Mouse (Mus musculus): ENCODE data around the gene Ano4. TPM values are rescaled to one million over a fixed set of nuclear protein-coding genes. Genes with fewer than 3 reads are reported as not detected.
"Not testable (repeated sequence)": the region's sequence is repeated elsewhere in the genome, so short reads cannot be mapped to it uniquely, and the experiment has no call there.

Ano4 gene
- polyA plus RNA-seq, 1 experiment from 2014 or later, result 2.0 TPM

DNA sequence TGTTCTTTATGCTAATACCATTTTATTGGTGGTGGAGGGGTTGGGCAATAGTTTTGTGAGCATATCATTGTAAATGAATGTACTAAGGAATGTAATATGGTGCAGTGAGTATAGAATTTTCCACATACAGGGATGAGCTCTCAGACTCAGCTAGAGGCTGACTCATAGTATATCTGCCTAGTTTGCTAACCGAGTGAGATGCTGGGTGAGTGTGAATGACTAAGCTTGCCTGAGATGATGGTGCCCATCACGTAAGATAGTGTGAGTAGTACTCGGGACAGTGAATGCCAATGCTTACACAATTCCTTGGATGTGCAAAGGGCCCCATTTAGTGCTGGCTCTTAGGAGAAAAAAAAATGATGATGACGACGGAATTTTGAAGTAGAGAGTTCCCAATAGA is 267.1 kb downstream of the Ano4 start:
- H3K4me1 ChIP-seq (replicated peaks; ENCODE audit: insufficient read depth, low read length), result no peaks in the 10 kb centered on the region
- no peak overlapping the region for H3K9ac ChIP-seq (ENCODE audit: low read depth, low read length)
- WGBS, result 92% methylated on average over 5 of the region's 5 CpGs
- H3K36me3 ChIP-seq (ENCODE audit: insufficient read depth, low read length), result no peaks in the 10 kb centered on the region
- TF ChIP-seq CTCF (IDR thresholded peaks at IDR 0.05; ENCODE audit: low read depth), result no peak
- H3K27me3 ChIP-seq (ENCODE audit: insufficient read depth, low read length), result no peaks in the 10 kb centered on the region
- H3K9me3 ChIP-seq (replicated peaks; ENCODE audit: low read length), result no peaks in the 10 kb centered on the region
- ATAC-seq (replicated peaks; ENCODE audit: low FRiP score, low read depth) (no peak), DNase-seq (ENCODE audit: low spot score) (no peak)
- H3K4me3 ChIP-seq (replicated peaks; ENCODE audit: low read depth, low read length), result no peak overlapping the region
- no peak overlapping the region for H3K4me2 ChIP-seq (ENCODE audit: low read length)
- H3K27ac ChIP-seq, result no peak overlapping the region

DNA sequence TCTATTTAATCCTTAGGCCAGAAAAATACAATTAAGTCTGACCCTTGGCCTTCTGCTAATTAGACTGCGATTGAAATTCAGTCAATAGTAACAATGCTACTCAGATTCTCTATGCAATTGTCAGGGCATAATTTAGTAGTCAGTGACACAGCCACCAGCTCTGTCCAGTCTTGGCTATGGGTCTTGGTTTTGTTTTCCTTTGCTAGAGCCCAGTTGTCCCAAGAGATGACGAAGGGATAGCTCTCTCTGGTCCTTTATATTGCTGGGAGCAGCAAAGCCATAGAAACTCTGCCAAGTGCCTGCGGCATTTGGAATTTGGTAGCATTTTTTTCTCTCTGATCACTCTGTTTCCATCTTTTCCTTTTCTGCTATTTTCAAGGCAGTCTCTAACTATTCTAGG is 288.7 kb downstream of the Ano4 start:
- H3K9me3 ChIP-seq (replicated peaks; ENCODE audit: low read length), result no peaks in the 10 kb centered on the region
- no peak overlapping the region for H3K9ac ChIP-seq (ENCODE audit: low read depth, low read length)
- H3K36me3 ChIP-seq (ENCODE audit: insufficient read depth, low read length), result no peaks in the 10 kb centered on the region
- H3K4me2 ChIP-seq (ENCODE audit: low read length), result no peak overlapping the region
- no peaks in the 10 kb centered on the region for H3K4me1 ChIP-seq (replicated peaks; ENCODE audit: insufficient read depth, low read length)
- H3K27me3 ChIP-seq (ENCODE audit: insufficient read depth, low read length), result no peaks in the 10 kb centered on the region
- H3K4me3 ChIP-seq (replicated peaks; ENCODE audit: low read depth, low read length), result no peak overlapping the region
- no peak overlapping the region for H3K27ac ChIP-seq
- ATAC-seq (replicated peaks; ENCODE audit: low FRiP score, low read depth) (no peak), DNase-seq (ENCODE audit: low spot score) (no peak)
- WGBS, result 69% methylated on average over 3 of the region's 3 CpGs
- TF ChIP-seq CTCF (IDR thresholded peaks at IDR 0.05; ENCODE audit: low read depth), result no peak

DNA sequence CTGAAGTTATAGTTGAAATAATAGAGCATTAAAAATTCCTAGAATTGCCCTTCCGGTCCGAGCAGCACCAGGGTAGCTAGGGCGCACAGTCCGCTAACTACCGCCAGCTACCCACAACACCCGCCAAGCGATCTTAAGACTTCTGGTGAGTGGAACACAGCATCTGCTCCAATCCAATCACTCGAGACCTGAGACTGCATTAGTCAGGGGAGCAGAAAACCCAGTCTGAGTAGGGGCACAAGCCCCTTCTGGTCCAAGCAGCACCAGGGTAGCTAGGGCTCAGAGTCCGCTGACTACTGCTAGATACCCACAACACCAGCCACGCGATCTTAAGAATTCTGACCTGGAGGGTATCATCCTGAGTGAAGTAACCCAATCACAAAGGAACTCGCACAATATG is 299.6 kb downstream of the Ano4 start:
- H3K27ac ChIP-seq; H3K9ac ChIP-seq (ENCODE audit: low read depth, low read length); H3K4me1 ChIP-seq (replicated peaks; ENCODE audit: insufficient read depth, low read length); H3K27me3 ChIP-seq (ENCODE audit: insufficient read depth, low read length); H3K4me3 ChIP-seq (replicated peaks; ENCODE audit: low read depth, low read length); H3K4me2 ChIP-seq (ENCODE audit: low read length); H3K9me3 ChIP-seq (replicated peaks; ENCODE audit: low read length); H3K36me3 ChIP-seq (ENCODE audit: insufficient read depth, low read length); ATAC-seq (replicated peaks; ENCODE audit: low FRiP score, low read depth); DNase-seq (ENCODE audit: low spot score): not testable (repeated sequence)
- 91% methylated on average over 12 of the region's 12 CpGs for WGBS

GRCm38 (mm10) chr10:89044166-89044565 is 300.4 kb downstream of the Ano4 start:
- no peak overlapping the region for H3K4me2 ChIP-seq (ENCODE audit: low read length)
- no peak overlapping the region for H3K27ac ChIP-seq
- 89% methylated on average over 1 of the region's 1 CpGs for WGBS

GRCm38 (mm10) chr10:89018926-89019325 is 325.6 kb downstream of the Ano4 start:
- Histone ChIP-seq H3K27ac (no peak overlapping the region), H3K4me3 (replicated peaks; ENCODE audit: low read depth, low read length) (no peak overlapping the region), H3K36me3 (ENCODE audit: insufficient read depth, low read length) (no peaks in the 10 kb centered on the region), H3K9me3 (replicated peaks; ENCODE audit: low read length) (no peaks in the 10 kb centered on the region), H3K27me3 (ENCODE audit: insufficient read depth, low read length) (no peaks in the 10 kb centered on the region), H3K4me1 (replicated peaks; ENCODE audit: insufficient read depth, low read length) (no peaks in the 10 kb centered on the region), H3K4me2 (ENCODE audit: low read length) (no peak overlapping the region), H3K9ac (ENCODE audit: low read depth, low read length) (no peak overlapping the region)
- ATAC-seq (replicated peaks; ENCODE audit: low FRiP score, low read depth) (no peak), DNase-seq (ENCODE audit: low spot score) (no peak)
- TF ChIP-seq CTCF (IDR thresholded peaks at IDR 0.05; ENCODE audit: low read depth), result no peak
- 58% methylated on average over 5 of the region's 5 CpGs for WGBS

More at GRCm38 (mm10) chr10:89044166-89044565, 300.4 kb downstream of the Ano4 start:
- Histone ChIP-seq H3K4me1 (replicated peaks; ENCODE audit: insufficient read depth, low read length) (no peaks in the 10 kb centered on the region), H3K4me3 (replicated peaks; ENCODE audit: low read depth, low read length) (no peak overlapping the region), H3K36me3 (ENCODE audit: insufficient read depth, low read length) (no peaks in the 10 kb centered on the region), H3K9ac (ENCODE audit: low read depth, low read length) (no peak overlapping the region), H3K9me3 (replicated peaks; ENCODE audit: low read length) (no peaks in the 10 kb centered on the region), H3K27me3 (ENCODE audit: insufficient read depth, low read length) (no peaks in the 10 kb centered on the region)
- ATAC-seq (replicated peaks; ENCODE audit: low FRiP score, low read depth) (no peak), DNase-seq (ENCODE audit: low spot score) (no peak)
- peak; percentile 13; the same call in 1 of the 2 replicates for TF ChIP-seq CTCF (IDR thresholded peaks at IDR 0.05; ENCODE audit: low read depth)

GRCm38 (mm10) chr10:89008303-89008702 is 336.3 kb downstream of the Ano4 start:
- no peak for TF ChIP-seq CTCF (IDR thresholded peaks at IDR 0.05; ENCODE audit: low read depth)
- WGBS, result 73% methylated on average over 1 of the region's 1 CpGs
- Histone ChIP-seq H3K27me3 (ENCODE audit: insufficient read depth, low read length) (no peaks in the 10 kb centered on the region), H3K36me3 (ENCODE audit: insufficient read depth, low read length) (no peaks in the 10 kb centered on the region), H3K9ac (ENCODE audit: low read depth, low read length) (no peak overlapping the region), H3K9me3 (replicated peaks; ENCODE audit: low read length) (no peaks in the 10 kb centered on the region), H3K4me3 (replicated peaks; ENCODE audit: low read depth, low read length) (no peak overlapping the region), H3K27ac (no peak overlapping the region), H3K4me2 (ENCODE audit: low read length) (no peak overlapping the region), H3K4me1 (replicated peaks; ENCODE audit: insufficient read depth, low read length) (no peaks in the 10 kb centered on the region)
- DNase-seq (ENCODE audit: low spot score) (no peak), ATAC-seq (replicated peaks; ENCODE audit: low FRiP score, low read depth) (no peak)

- Histone ChIP-seq H3K27me3 (ENCODE audit: insufficient read depth, low read length) (no peaks in the 10 kb centered on the region), H3K9me3 (replicated peaks; ENCODE audit: low read length) (no peaks in the 10 kb centered on the region), H3K4me2 (ENCODE audit: low read length) (no peak overlapping the region), H3K27ac (no peak overlapping the region), H3K36me3 (ENCODE audit: insufficient read depth, low read length) (no peaks in the 10 kb centered on the region), H3K4me1 (replicated peaks; ENCODE audit: insufficient read depth, low read length) (no peaks in the 10 kb centered on the region), H3K9ac (ENCODE audit: low read depth, low read length) (no peak overlapping the region), H3K4me3 (replicated peaks; ENCODE audit: low read depth, low read length) (no peak overlapping the region)
- no peak for ATAC-seq (replicated peaks; ENCODE audit: low FRiP score, low read depth)
- no peak for TF ChIP-seq CTCF (IDR thresholded peaks at IDR 0.05; ENCODE audit: low read depth)
- no peak for DNase-seq (ENCODE audit: low spot score)
- WGBS, result 89% methylated on average over 3 of the region's 3 CpGs
These were observed 340.0 kb downstream of the Ano4 start for GRCm38 (mm10) chr10:89004518-89004917.
